Mouse (Mus musculus) testis, postnatal 14 days (tissue): Measurements from ENCODE around the gene 4930404H24Rik.

Source experiments
- DNase-seq: peaks from one replicate; pipeline ENCODE4 v3.0.0; 2021; ENCODE audit warnings: low spot score

4930404H24Rik gene

GRCm38 (mm10) chr2:153510136-153510535 is 17.5 kb downstream of the 4930404H24Rik start:
- no peak for DNase-seq

GRCm38 (mm10) chr2:153511562-153511961 is 19.0 kb downstream of the 4930404H24Rik start:
- no peak for DNase-seq

- DNase-seq = no peak
Observed at GRCm38 (mm10) chr2:153512416-153513323, 20.1 kb downstream of the 4930404H24Rik start.

- no peak for DNase-seq
Observed at GRCm38 (mm10) chr2:153513983-153514382, 21.4 kb downstream of the 4930404H24Rik start.

- no peak for DNase-seq
Observed at GRCm38 (mm10) chr2:153514497-153515380, 22.1 kb downstream of the 4930404H24Rik start.

- no peak for DNase-seq
Observed at GRCm38 (mm10) chr2:153515582-153515981, 23.0 kb downstream of the 4930404H24Rik start.

- no peak for DNase-seq
Observed at GRCm38 (mm10) chr2:153516961-153517360, 24.4 kb downstream of the 4930404H24Rik start.

- no peak for DNase-seq
Observed at GRCm38 (mm10) chr2:153520057-153520456, 27.5 kb downstream of the 4930404H24Rik start.

- DNase-seq = no peak
Observed at GRCm38 (mm10) chr2:153522270-153522669, 29.7 kb downstream of the 4930404H24Rik start.

GRCm38 (mm10) chr2:153523143-153523542 is 30.6 kb downstream of the 4930404H24Rik start:
- DNase-seq = no peak

GRCm38 (mm10) chr2:153523656-153524055 is 31.1 kb downstream of the 4930404H24Rik start:
- DNase-seq = no peak

GRCm38 (mm10) chr2:153524727-153525126 is 32.1 kb downstream of the 4930404H24Rik start:
- no peak for DNase-seq

GRCm38 (mm10) chr2:153525906-153526311 is 33.3 kb downstream of the 4930404H24Rik start:
- no peak for DNase-seq

GRCm38 (mm10) chr2:153526850-153527530 is 34.4 kb downstream of the 4930404H24Rik start:
- DNase-seq = no peak

GRCm38 (mm10) chr2:153527580-153528531 is 35.3 kb downstream of the 4930404H24Rik start:
- DNase-seq = peak; percentile 51

GRCm38 (mm10) chr2:153528571-153529364 is 36.2 kb downstream of the 4930404H24Rik start:
- no peak for DNase-seq

GRCm38 (mm10) chr2:153529365-153529781 is 36.8 kb downstream of the 4930404H24Rik start:
- no peak for DNase-seq

- DNase-seq = no peak
Observed at GRCm38 (mm10) chr2:153529931-153530766, 37.6 kb downstream of the 4930404H24Rik start, which contains the start of gene Nol4l. Nol4l (minus strand) TSS chr2:153529971.

GRCm38 (mm10) chr2:153530948-153531347 is 38.4 kb downstream of the 4930404H24Rik start:
- DNase-seq = no peak
